ENCODE assay signal across 10 mouse cellular contexts in the genomic region with DNA sequence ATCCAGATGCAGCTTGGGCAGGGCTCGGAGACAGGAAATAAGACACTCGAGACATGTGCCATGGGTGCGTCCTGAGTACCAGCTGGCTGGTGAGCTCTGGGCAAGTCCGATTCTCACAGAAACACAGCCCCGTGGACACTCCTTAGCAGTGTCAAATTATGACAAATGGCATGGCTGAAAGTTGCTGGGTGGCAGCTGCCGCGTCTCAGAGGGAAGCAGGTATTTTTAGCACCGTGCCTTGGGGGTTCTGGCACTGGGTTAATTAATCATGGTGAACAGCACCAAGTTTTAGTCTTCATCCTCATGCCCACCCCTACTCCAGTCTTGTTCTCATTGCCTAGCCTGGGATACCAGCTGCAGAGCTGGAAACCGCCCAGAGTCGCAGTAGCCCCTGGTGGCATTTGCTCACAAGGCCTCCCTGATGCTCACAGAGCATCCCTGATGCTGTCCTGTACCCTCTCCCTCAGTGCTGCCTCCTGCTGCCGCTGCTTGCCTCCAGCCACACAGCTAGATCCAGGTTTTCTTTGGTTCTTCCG. TPM values are rescaled to one million over a fixed set of nuclear protein-coding genes. Genes with fewer than 3 reads are reported as not detected.
A peak's percentile ranks its signal among the peaks of the same experiment; 100 is the strongest.
DNase-seq lines count a peak whose midpoint lies in the region; ATAC-seq and TF ChIP-seq lines count a peak whose summit lies in the region.
"Had no signal": no experiment of that assay in that cellular context is flagged by ENCODE, and none has a peak within 500 bp of the region (broad histone marks: within the 10 kb centered on the region; RNA-seq: fewer than 3 reads in every experiment).

No protein-coding gene starts in this region.

- peak; percentile 21 for TF ChIP-seq CTCF in ES-Bruce4 (IDR thresholded peaks at IDR 0.05; ENCODE audit: low read depth, low read length)

- TF ChIP-seq EP300 in ES-Bruce4 (IDR thresholded peaks at IDR 0.05; ENCODE audit: insufficient read depth, low read depth, low read length): no peak

- DNase-seq in heart, adult 9 months (ENCODE audit: low spot score in 2 of 2): no peak
- DNase-seq in urinary bladder, postnatal 36 days (ENCODE audit: low spot score in 2 of 2): no peak
- DNase-seq in spleen, postnatal 36 days (ENCODE audit: low spot score in 2 of 2): no peak
- DNase-seq in natural killer cell, adult 2 months (ENCODE audit: low spot score in 2 of 2): no peak

- no peak overlapping the region for H3K27ac ChIP-seq in heart, embryonic 16.5 days (ENCODE audit: low read length)
- H3K27ac ChIP-seq in ES-Bruce4 (ENCODE audit: insufficient read depth, low read length): no peak overlapping the region
- peak overlapping the region; percentile 56 for H3K27ac ChIP-seq in forebrain, embryonic 12.5 days
- no peak overlapping the region for H3K27ac ChIP-seq in limb, embryonic 13.5 days

- 0 out of 2 replicates have a peak, but pooled peaks have one; percentile 7 for ATAC-seq in heart, embryonic 16.5 days (replicated peaks; ENCODE audit: extremely low read depth, insufficient read depth, low FRiP score)
- ATAC-seq in forebrain, embryonic 12.5 days (ENCODE audit: low FRiP score): no peak; the same call in 1 of the 2 replicates
- ATAC-seq in limb, embryonic 13.5 days (ENCODE audit: low FRiP score, low read depth): no peak

- no peaks in the 10 kb centered on the region for H3K27me3 ChIP-seq in heart, embryonic 16.5 days (ENCODE audit: control insufficient read depth, insufficient read depth, low read length)
- no peaks in the 10 kb centered on the region for H3K27me3 ChIP-seq in ES-Bruce4 (ENCODE audit: control insufficient read depth, insufficient read depth, low read length, poor library complexity, severe bottlenecking)
- peaks cover 7% of the 10 kb centered on the region; the same call in 1 of the 2 replicates for H3K27me3 ChIP-seq in forebrain, embryonic 12.5 days
- peaks cover 25% of the 10 kb centered on the region for H3K27me3 ChIP-seq in limb, embryonic 13.5 days

- no peak overlapping the region for H3K9ac ChIP-seq in heart, embryonic 16.5 days (ENCODE audit: low read length)
- no peak overlapping the region for H3K9ac ChIP-seq in ES-Bruce4 (ENCODE audit: low read depth, poor library complexity, severe bottlenecking)
- H3K9ac ChIP-seq in forebrain, embryonic 12.5 days: peak overlapping the region; percentile 33; the same call in 1 of the 2 replicates
- 0 out of 2 replicates have a peak overlapping the region, but pooled peaks have one; percentile 31 for H3K9ac ChIP-seq in limb, embryonic 13.5 days

- no peaks in the 10 kb centered on the region for H3K9me3 ChIP-seq in heart, embryonic 16.5 days (replicated peaks; ENCODE audit: control insufficient read depth, low read length)
- H3K9me3 ChIP-seq in ES-Bruce4 (replicated peaks; ENCODE audit: control insufficient read depth, insufficient read depth, low read length, poor library complexity, severe bottlenecking): no peaks in the 10 kb centered on the region
- H3K9me3 ChIP-seq in forebrain, embryonic 12.5 days: no peaks in the 10 kb centered on the region
- no peaks in the 10 kb centered on the region for H3K9me3 ChIP-seq in limb, embryonic 13.5 days

- H3K4me1 ChIP-seq in heart, embryonic 16.5 days (ENCODE audit: control insufficient read depth, insufficient read depth, low read length): peaks cover 25% of the 10 kb centered on the region
- H3K4me1 ChIP-seq in ES-Bruce4 (ENCODE audit: control insufficient read depth, insufficient read depth, low read length): no peaks in the 10 kb centered on the region
- peaks cover 28% of the 10 kb centered on the region for H3K4me1 ChIP-seq in forebrain, embryonic 12.5 days
- H3K4me1 ChIP-seq in limb, embryonic 13.5 days: peaks cover 15% of the 10 kb centered on the region

- TF ChIP-seq POLR2A in ES-Bruce4 (IDR thresholded peaks at IDR 0.05; ENCODE audit: insufficient read depth, low read length): no peak

- 36% methylated on average over 12 of the region's 12 CpGs for WGBS in heart, embryonic 16.5 days
- 69% methylated on average over 12 of the region's 12 CpGs for WGBS in forebrain, embryonic 12.5 days
- 40% methylated on average over 12 of the region's 12 CpGs for WGBS in limb, embryonic 13.5 days

- H3K4me3 ChIP-seq in heart, embryonic 16.5 days (ENCODE audit: low read length): no peak overlapping the region
- no peak overlapping the region for H3K4me3 ChIP-seq in ES-Bruce4 (ENCODE audit: low read depth, low read length)
- no peak overlapping the region for H3K4me3 ChIP-seq in forebrain, embryonic 12.5 days (replicated peaks)
- no peak overlapping the region for H3K4me3 ChIP-seq in limb, embryonic 13.5 days

- H3K36me3 ChIP-seq in heart, embryonic 16.5 days (ENCODE audit: control insufficient read depth, insufficient read depth): no peaks in the 10 kb centered on the region
- H3K36me3 ChIP-seq in ES-Bruce4 (ENCODE audit: control insufficient read depth, insufficient read depth, low read length, poor library complexity, severe bottlenecking): no peaks in the 10 kb centered on the region
- H3K36me3 ChIP-seq in forebrain, embryonic 12.5 days (replicated peaks): no peaks in the 10 kb centered on the region
- no peaks in the 10 kb centered on the region for H3K36me3 ChIP-seq in limb, embryonic 13.5 days

- peak overlapping the region; percentile 21 for H3K4me2 ChIP-seq in heart, embryonic 16.5 days (ENCODE audit: low read depth, low read length)
- 0 out of 2 replicates have a peak overlapping the region, but pooled peaks have one; percentile 8 for H3K4me2 ChIP-seq in forebrain, embryonic 12.5 days
- peak overlapping the region; percentile 16; the same call in 1 of the 2 replicates for H3K4me2 ChIP-seq in limb, embryonic 13.5 days (replicated peaks)

RNA-seq across cellular contexts. Expression of a gene that starts 5.0 kb away (rescaled TPM):
- not detected in 2 replicates for polyA plus RNA-seq in heart, embryonic 16.5 days (2015; fragmentation: Nextera tagmentation; extraction: Ambion mirVana)
- polyA plus RNA-seq in ES-Bruce4 (2011; ENCODE audit: insufficient read depth, insufficient read length, low read depth, missing spikeins): not detected in 2 replicates
- 0.38 and 0.42 TPM in 2 replicates for polyA plus RNA-seq in forebrain, embryonic 12.5 days (2016; fragmentation: Nextera tagmentation; extraction: Ambion mirVana)
- 0.11 TPM in 1 of 2 replicates, not detected in the other for polyA plus RNA-seq in limb, embryonic 13.5 days (2015; fragmentation: Nextera tagmentation; extraction: Ambion mirVana)
- polyA plus RNA-seq: lung, embryonic 16.5 days; small intestine, adult 2 months had no signal

Comparison
In these comparisons a context has a peak if more than half of its experiments do, and no peak if none do; other contexts are left out.
1. H3K9ac ChIP-seq: peak in forebrain, embryonic 12.5 days (single experiment) and limb, embryonic 13.5 days (single experiment); none in heart, embryonic 16.5 days (single experiment) and ES-Bruce4 (single experiment).
2. Peak in every context shown above with its lines, with median percentiles within 50 percentile points of each other: H3K4me2 ChIP-seq.